Mouse (Mus musculus) midbrain, embryonic 10.5 days (tissue): ENCODE data around the gene Leng1. TPM values are rescaled to one million over a fixed set of nuclear protein-coding genes. Genes with fewer than 3 reads are reported as not detected.

ENCODE experiments used
- DNase-seq: peaks from one replicate; pipeline ENCODE4 v3.0.0-alpha.2; 2017; ENCODE audit warnings: low spot score
- H3K27ac ChIP-seq: fragments of 300-500 bp; sonication (generic); replicated peaks from 2 replicates; pipeline ENCODE4 v1.5.1; 2016; ENCODE audit warnings: mild to moderate bottlenecking
- H3K27me3 ChIP-seq: fragments of 300-500 bp; sonication (generic); 2 replicates; pipeline ENCODE4 v1.6.1; 2016; ENCODE audit warnings: low read depth, mild to moderate bottlenecking; ENCODE audit not compliant: poor library complexity, severe bottlenecking
- H3K36me3 ChIP-seq: fragments of 300-500 bp; sonication (generic); 2 replicates; pipeline ENCODE4 v1.6.1; 2016; ENCODE audit warnings: mild to moderate bottlenecking, moderate library complexity
- H3K4me1 ChIP-seq: fragments of 300-500 bp; sonication (generic); 2 replicates; pipeline ENCODE4 v1.6.1; 2016
- H3K4me3 ChIP-seq: fragments of 300-500 bp; sonication (generic); 2 replicates; pipeline ENCODE4 v1.5.1; 2016; ENCODE audit warnings: mild to moderate bottlenecking, moderate library complexity
- H3K9me3 ChIP-seq: fragments of 300-500 bp; sonication (generic); replicated peaks from 2 replicates; pipeline ENCODE4 v1.6.1; 2016; ENCODE audit warnings: mild to moderate bottlenecking
- WGBS: fragments of 180-500 bp; shearing (Covaris S2); methylation state at CpG from one replicate; pipeline ENCODE4 v1.1.7; 2016; 5-methylcytosine and 5-hydroxymethylcytosine counted together
- microRNA-seq: library from miRNA; unstranded; fragments of <30 nt; microRNA quantifications from one replicate; pipeline ENCODE4, GENCODE M21; 2017
- polyA plus RNA-seq: library from polyadenylated mRNA; unstranded; fragments of >200 nt; fragmentation: Nextera tagmentation; extraction: Ambion mirVana; gene quantifications from 2 replicates; pipeline ENCODE4 v1.2.1, GENCODE M21; 2016

Gene Leng1
- polyA plus RNA-seq, 1 experiment from 2014 or later = 18.0 TPM

- DNase-seq = no peak
- Histone ChIP-seq H3K4me1 (no peaks in the 10 kb centered on the region), H3K27me3 (no peaks in the 10 kb centered on the region), H3K27ac (no peak overlapping the region), H3K36me3 (no peaks in the 10 kb centered on the region), H3K9me3 (no peaks in the 10 kb centered on the region), H3K4me3 (no peak overlapping the region)
- WGBS = 89% methylated on average over 13 of the region's 13 CpGs
Measured at GRCm38 (mm10) chr7:3611006-3611405, 54.6 kb downstream of the Leng1 start.

- H3K9me3 ChIP-seq = no peaks in the 10 kb centered on the region
- 88% methylated on average over 3 of the region's 3 CpGs for WGBS
- no peak overlapping the region for H3K4me3 ChIP-seq
- H3K27ac ChIP-seq = no peak overlapping the region
- H3K4me1 ChIP-seq = no peaks in the 10 kb centered on the region
- no peaks in the 10 kb centered on the region for H3K27me3 ChIP-seq
- DNase-seq = no peak
- no peaks in the 10 kb centered on the region for H3K36me3 ChIP-seq
Measured at GRCm38 (mm10) chr7:3610437-3610836, 55.2 kb downstream of the Leng1 start.

Small RNA genes lying within 50 kb of the gene (microRNA-seq; reads per million reads assigned to microRNA genes)
- 3.3 reads per million, percentile 4 among the genes with 10 or more reads in this experiment for gene Mir3572

Other genes with a start within 250 kb of the Leng1 start
- not detected in 2 replicates for gene Cacng6, start 241.6 kb downstream of the Leng1 start, polyA plus RNA-seq
- not detected in 2 replicates for gene Tarm1, start 163.2 kb downstream of the Leng1 start, polyA plus RNA-seq
- not detected in 2 replicates for gene Oscar, start 49.7 kb downstream of the Leng1 start, polyA plus RNA-seq
- 372 and 423 TPM in 2 replicates for gene Ndufa3, start 48.5 kb downstream of the Leng1 start, polyA plus RNA-seq
- gene Tfpt, start 35.9 kb downstream of the Leng1 start, polyA plus RNA-seq = 30.3 and 30.8 TPM in 2 replicates
- gene Prpf31, start 35.9 kb downstream of the Leng1 start, polyA plus RNA-seq = 174 and 180 TPM in 2 replicates
- 75.2 and 82.7 TPM in 2 replicates for gene Cnot3, start 20.6 kb downstream of the Leng1 start, polyA plus RNA-seq
- gene Tmc4, start 11.7 kb upstream of the Leng1 start, polyA plus RNA-seq = 3.1 TPM in 2 replicates
- 251 and 266 TPM in 2 replicates for gene Tsen34, start 27.0 kb upstream of the Leng1 start, polyA plus RNA-seq
- 30.6 and 32.5 TPM in 2 replicates for gene Mboat7, start 27.7 kb upstream of the Leng1 start, polyA plus RNA-seq
- 1,174 and 1,339 TPM in 2 replicates for gene Rps9, start 38.2 kb upstream of the Leng1 start, polyA plus RNA-seq
- gene Pirb, start 54.6 kb upstream of the Leng1 start, polyA plus RNA-seq = 0.12 and 0.25 TPM in 2 replicates
- gene Gm15448, start 159.8 kb upstream of the Leng1 start, polyA plus RNA-seq = not detected in 2 replicates
- 0.07 TPM in 1 of 2 replicates, not detected in the other for gene Pira2, start 179.2 kb upstream of the Leng1 start, polyA plus RNA-seq
- not detected in 2 replicates for gene Gm14548, start 232.3 kb upstream of the Leng1 start, polyA plus RNA-seq
- gene Lilra6, start 249.7 kb upstream of the Leng1 start, polyA plus RNA-seq = not detected in 2 replicates